Mouse (Mus musculus) lung, adult 10 weeks (tissue): ENCODE results near the gene 1190007I07Rik. TPM values are rescaled to one million over a fixed set of nuclear protein-coding genes. Genes with fewer than 3 reads are reported as not detected.

Experiments
- polyA plus RNA-seq: library from polyadenylated mRNA; stranded (reverse); fragments of 350-450 nt; fragmentation: Illumina TruSeq; extraction: RNeasy Lipid Tissue Mini Kit (QIAGEN cat#74804); gene quantifications from one replicate; pipeline ENCODE4 v1.2.3, GENCODE M21; 2014; ENCODE audit warnings: low read depth, low replicate concordance; ENCODE audit not compliant: insufficient read depth

1190007I07Rik gene
- polyA plus RNA-seq = 16.9 TPM

GRCm38 (mm10) chr10:82622671-82623552 is at the start of gene 1190007I07Rik:
TSS of gene 1190007I07Rik (minus strand) at chr10:82623228.

GRCm38 (mm10) chr10:82629586-82630255 is 6.7 kb upstream of the 1190007I07Rik start, which contains the start of gene Tdg:
TSS of gene Tdg (plus strand) at chr10:82629828.

Other genes with a start within 250 kb of the 1190007I07Rik start
- not detected for gene Gm1553, start 130.6 kb downstream of the 1190007I07Rik start, polyA plus RNA-seq
- 17.1 TPM for gene Tdg, start 6.6 kb upstream of the 1190007I07Rik start, polyA plus RNA-seq
- gene Glt8d2, start 67.4 kb upstream of the 1190007I07Rik start, polyA plus RNA-seq = 5.0 TPM
- 9.2 TPM for gene Hcfc2, start 72.9 kb upstream of the 1190007I07Rik start, polyA plus RNA-seq
- gene Nfyb, start 140.9 kb upstream of the 1190007I07Rik start, polyA plus RNA-seq = 13.6 TPM
- 26.5 TPM for gene Txnrd1, start 210.7 kb upstream of the 1190007I07Rik start, polyA plus RNA-seq
- gene Eid3, start 243.4 kb upstream of the 1190007I07Rik start, polyA plus RNA-seq = not detected